26 mouse cellular contexts compared by ENCODE assay signal in genomic region chr1:155663994-155664393, GRCm38 (mm10).
"Had no signal": no experiment of that assay in that cellular context is flagged by ENCODE, and none has a peak within 500 bp of the region (broad histone marks: within the 10 kb centered on the region; RNA-seq: fewer than 3 reads in every experiment).

No protein-coding gene starts in this region.

- H3K4me3 ChIP-seq: kidney, embryonic 15.5 days; limb, embryonic 10.5 days; limb, embryonic 13.5 days; liver, embryonic 12.5 days; liver, embryonic 15.5 days; lung, embryonic 15.5 days; megakaryocyte, embryonic 14.5 days; midbrain, embryonic 12.5 days; myocyte; neural tube, embryonic 13.5 days; stomach, embryonic 15.5 days had no signal

- H3K36me3 ChIP-seq: kidney, embryonic 15.5 days; limb, embryonic 10.5 days; liver, embryonic 12.5 days; liver, embryonic 15.5 days; lung, embryonic 15.5 days; midbrain, embryonic 12.5 days; neural tube, embryonic 13.5 days; stomach, embryonic 15.5 days had no signal

- H3K4me1 ChIP-seq: kidney, embryonic 15.5 days; limb, embryonic 13.5 days; lung, embryonic 15.5 days; midbrain, embryonic 12.5 days; neural tube, embryonic 13.5 days; stomach, embryonic 15.5 days had no signal

- DNase-seq: kidney, adult 11 months; kidney, adult 8-10 months; kidney, postnatal 14 days; kidney, postnatal 4 days; layer of hippocampus, adult 9-11 months; liver; lung, postnatal 10 days; lung, postnatal 4 days; retina, postnatal 1 day; right cerebral cortex, postnatal 25 days; spleen, adult 18-20 months; thymus, adult 2 months; thymus, postnatal 14 days; thymus, postnatal 4 days had no signal

- H3K27me3 ChIP-seq: kidney, embryonic 15.5 days; limb, embryonic 13.5 days; liver, embryonic 12.5 days; liver, embryonic 15.5 days; lung, embryonic 15.5 days; megakaryocyte, embryonic 14.5 days; midbrain, embryonic 12.5 days; neural tube, embryonic 13.5 days; stomach, embryonic 15.5 days had no signal

- ATAC-seq: liver, embryonic 12.5 days; midbrain, embryonic 16.5 days had no signal

- H3K27ac ChIP-seq: kidney, embryonic 15.5 days; limb, embryonic 10.5 days; limb, embryonic 13.5 days; liver, embryonic 12.5 days; liver, embryonic 15.5 days; lung, embryonic 15.5 days; midbrain, embryonic 12.5 days; neural tube, embryonic 13.5 days; stomach, embryonic 15.5 days had no signal
